Mouse (Mus musculus) G1E (cell line): Measurements from ENCODE around the gene Stx7.

Experiments used
- CTCF ChIP-seq: IDR thresholded peaks from 2 replicates; pipeline ENCODE4 v1.5.1; 2012; ENCODE audit warnings: low read depth, low read length, inconsistent platforms, mixed read lengths
- GATA1 ChIP-seq: IDR thresholded peaks from 2 replicates; pipeline ENCODE4 v1.6.1; 2012; ENCODE audit warnings: borderline replicate concordance, low read length, inconsistent platforms, mixed read lengths
- GATA2 ChIP-seq: IDR thresholded peaks from 2 replicates; pipeline ENCODE4 v1.6.1; 2012; ENCODE audit warnings: low read depth, low read length, inconsistent platforms, borderline replicate concordance

GRCm38 (mm10) chr10:24149135-24149781 is at the start of gene Stx7:
- no peak for TF ChIP-seq CTCF
- TF ChIP-seq GATA2 = no peak
- no peak for TF ChIP-seq GATA1
